Mouse (Mus musculus): ENCODE measurements at regions not wholly inside any gene's neighbourhood (a gene's known extent, or its start where the extent isn't known, plus 50 kb on each side); places are given as distances from the start of the nearest gene placed in this dataset.

GRCm38 (mm10) chr13:107126636-107127035 is 104.7 kb upstream of the Kif2a start:
- ATAC-seq: no peak

- ATAC-seq: no peak
Measured at GRCm38 (mm10) chr13:107124130-107124668, 102.3 kb upstream of the Kif2a start.

- ATAC-seq: peak; percentile 68
Measured at GRCm38 (mm10) chr13:107113949-107114690, 92.2 kb upstream of the Kif2a start.

GRCm38 (mm10) chr13:107108045-107108444 is 86.1 kb upstream of the Kif2a start:
- no peak for ATAC-seq

DNA sequence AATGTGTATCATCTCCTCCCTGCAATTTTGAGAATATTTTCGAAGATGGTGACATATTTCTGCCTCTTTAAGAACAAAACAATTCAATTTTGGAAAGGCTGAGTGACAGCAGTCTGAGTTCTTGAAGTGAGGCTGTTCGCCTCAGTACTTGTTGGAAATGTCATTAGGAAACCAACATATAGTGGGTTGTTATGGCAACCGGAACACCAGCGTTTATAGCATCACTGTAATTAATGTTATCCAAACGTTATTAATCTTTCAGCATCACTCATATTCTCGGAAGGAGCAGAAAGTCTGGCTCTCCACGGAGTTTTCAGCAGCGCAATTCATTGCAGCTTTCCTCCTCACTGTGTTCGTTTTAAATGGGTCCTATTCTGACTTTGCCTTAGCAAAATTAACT is 85.6 kb upstream of the Kif2a start:
- no peak for ATAC-seq

- ATAC-seq: no peak
Measured at GRCm38 (mm10) chr13:107105510-107105909, 83.6 kb upstream of the Kif2a start.

DNA sequence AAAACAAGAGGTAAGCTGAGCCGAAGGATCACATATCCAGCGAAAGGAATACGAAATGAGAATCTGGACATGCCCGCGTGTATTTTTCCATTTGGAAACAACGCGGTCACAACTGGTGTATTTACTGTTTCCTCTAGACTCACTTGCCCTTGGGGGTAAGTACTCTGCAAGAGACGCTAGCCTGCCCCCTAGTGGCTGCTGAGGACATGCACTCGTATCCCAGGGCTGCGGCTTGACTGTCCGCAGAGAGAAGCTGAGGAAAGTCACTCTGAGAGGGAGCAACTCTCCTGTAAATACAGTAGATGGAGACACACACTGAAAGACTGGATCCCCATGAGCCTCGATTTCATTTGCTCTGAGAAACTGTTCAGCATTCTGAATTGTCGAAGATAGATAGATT is 79.7 kb upstream of the Kif2a start:
- peak; percentile 92 for ATAC-seq

- ATAC-seq: no peak
Measured at GRCm38 (mm10) chr13:107100852-107101325, 79.0 kb upstream of the Kif2a start.

DNA sequence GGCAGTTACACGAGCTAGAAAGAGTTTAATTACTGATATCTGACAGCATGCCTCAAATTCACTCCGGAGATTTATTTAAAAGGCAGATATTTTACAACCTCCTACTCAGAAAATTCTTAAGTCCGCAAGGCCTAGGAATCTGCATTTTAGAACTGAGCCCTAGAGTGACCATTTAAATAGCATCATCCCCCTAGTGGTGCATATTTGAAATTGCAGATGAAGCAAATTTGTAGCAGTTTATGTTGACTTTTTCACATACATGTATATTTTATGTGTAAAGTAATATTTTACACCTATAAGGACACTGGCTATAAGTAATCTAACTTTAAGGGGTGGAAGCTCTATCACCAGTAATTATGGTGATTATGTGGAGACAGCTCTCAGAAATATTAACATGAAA is 78.2 kb upstream of the Kif2a start:
- ATAC-seq: no peak

- ATAC-seq: no peak
Measured at GRCm38 (mm10) chr13:107097005-107097404, 75.1 kb upstream of the Kif2a start.

DNA sequence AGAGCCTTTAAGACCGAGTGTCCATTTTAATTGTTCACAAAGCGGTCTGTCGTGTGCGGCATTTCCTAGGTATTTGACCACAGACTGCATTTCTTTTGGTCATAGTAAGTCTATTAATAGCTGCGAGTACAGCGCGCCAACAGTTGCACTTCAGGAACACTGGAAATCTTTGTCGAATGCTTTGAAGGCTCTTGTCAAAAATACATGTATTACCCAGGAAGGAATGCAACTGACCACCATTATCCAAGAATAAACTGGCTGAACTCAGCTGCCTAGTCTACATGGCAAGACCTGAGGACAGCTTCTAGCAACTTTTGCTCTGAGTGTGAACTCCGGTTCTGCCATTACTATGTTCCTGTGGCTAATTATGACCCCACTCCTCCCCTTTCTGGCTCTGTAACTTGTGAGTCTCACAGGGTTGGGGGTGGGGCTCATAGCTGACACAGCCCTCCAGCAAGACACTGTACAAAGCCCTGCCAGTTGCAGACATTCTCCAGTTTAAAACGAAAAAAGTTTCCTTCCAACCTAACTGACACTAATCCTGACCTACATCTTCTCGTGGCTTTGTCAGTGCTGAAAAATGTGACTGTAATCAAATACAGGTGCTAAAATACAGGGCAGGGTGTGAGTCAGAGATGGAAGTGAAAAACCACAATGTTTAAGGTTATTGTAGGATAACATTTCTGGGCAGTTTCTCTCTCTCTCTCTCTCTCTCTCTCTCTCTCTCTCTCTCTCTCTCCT is 73.2 kb upstream of the Kif2a start:
- peak; percentile 59 for ATAC-seq

GRCm38 (mm10) chr13:107094487-107094886 is 72.6 kb upstream of the Kif2a start:
- peak; percentile 84 for ATAC-seq

- no peak for ATAC-seq
Measured at GRCm38 (mm10) chr13:107093683-107094082, 71.8 kb upstream of the Kif2a start.

DNA sequence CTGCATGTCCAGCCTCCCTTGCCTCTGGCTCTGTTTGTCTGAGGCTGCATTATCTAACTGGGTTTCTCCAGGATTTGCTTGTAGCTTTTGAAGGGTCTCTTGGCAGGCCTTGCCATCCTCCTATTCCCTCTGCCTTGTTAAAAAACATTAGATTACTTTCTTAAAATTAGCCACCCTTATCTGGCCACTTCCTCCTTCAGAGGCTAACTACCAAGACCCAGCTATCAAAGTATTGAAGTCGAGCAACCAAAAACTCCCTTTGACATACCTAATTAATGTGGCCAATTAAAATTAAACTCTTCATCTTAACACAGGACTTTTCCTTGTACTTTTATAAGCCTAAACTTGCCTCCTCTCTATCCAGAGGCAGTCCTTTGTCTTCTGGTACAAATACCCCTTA is 66.3 kb upstream of the Kif2a start:
- no peak for ATAC-seq

GRCm38 (mm10) chr13:107087355-107087754 is 65.4 kb upstream of the Kif2a start:
- no peak for ATAC-seq

GRCm38 (mm10) chr13:107078085-107078484 is 56.2 kb upstream of the Kif2a start:
- no peak for ATAC-seq

DNA sequence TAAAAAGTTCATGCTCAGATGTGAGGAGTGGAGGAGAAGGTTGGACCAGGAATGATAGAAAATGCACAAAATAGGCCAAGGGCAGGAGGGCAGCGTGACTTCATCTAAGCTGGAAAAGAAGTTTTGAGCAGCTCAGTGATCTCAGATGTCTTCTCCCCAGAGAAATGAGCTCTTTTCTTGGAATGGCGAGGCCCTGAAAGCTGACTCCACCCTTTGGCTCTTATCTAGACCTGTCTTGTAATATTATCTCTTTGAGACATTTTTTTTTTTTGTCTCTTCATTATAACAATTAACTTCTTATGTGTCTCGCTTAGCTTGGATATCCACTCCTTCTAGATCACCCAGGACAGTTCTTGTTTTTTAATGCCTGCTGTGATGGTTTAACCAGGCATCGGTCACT is 53.0 kb upstream of the Kif2a start:
- ATAC-seq: no peak

GRCm38 (mm10) chr13:107073039-107073620 is 51.2 kb upstream of the Kif2a start:
- ATAC-seq: no peak

DNA sequence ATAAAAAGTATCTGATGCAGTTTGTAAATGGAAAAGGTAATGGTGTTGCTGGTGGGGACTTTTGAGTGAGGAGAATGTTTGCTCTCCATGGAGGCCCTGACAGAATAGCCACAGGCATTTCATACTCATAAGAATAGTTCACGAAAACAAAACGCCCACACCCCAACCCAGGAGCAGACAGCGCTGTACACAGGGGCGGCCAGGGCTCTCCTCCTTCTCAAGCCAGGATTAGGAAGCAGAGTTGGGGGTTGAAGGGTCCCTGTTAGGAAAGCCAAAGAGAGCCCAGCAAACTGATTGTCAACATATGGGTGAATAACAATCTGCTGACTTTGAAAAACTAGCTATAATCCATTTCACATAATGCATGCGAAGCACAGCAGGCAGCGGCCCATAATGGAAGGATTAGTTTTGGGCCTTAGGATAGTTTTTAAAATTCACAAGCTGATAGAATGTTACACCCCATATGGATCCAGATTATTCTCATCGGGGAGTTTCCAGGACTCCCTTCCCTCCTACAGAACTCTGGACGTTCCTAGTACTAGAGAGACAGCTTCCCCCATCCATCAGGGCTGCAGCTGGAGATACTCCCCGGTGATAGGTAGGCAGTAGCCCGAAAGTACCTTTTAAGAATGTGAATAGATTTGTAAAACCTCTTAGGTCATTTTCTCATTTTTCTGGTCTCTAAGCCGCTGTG is 50.6 kb upstream of the Kif2a start:
- ATAC-seq: no peak
